42 mouse cellular contexts compared by ENCODE assay signal in the genomic region with DNA sequence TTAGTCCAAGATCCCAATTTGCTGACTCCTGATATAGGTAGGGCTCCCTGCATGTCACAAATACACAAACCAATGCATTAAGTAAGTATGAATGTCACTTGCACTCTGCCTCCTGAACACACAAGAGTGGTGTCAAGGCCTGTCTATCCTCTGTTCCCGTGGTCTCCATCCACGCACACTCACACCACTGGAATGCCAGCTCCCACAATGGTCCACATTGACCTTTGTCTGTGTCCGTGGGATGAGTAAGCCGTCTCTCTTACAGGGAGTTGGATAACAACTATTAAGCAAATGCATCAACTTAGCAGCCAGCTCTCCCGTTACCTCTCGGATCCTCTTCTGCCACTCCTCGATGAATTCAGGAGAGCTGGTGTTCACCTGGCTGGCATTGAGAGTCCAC. TPM values are rescaled to one million over a fixed set of nuclear protein-coding genes. Genes with fewer than 3 reads are reported as not detected.
"Had no signal": no experiment of that assay in that cellular context is flagged by ENCODE, and none has a peak within 500 bp of the region (broad histone marks: within the 10 kb centered on the region; RNA-seq: fewer than 3 reads in every experiment).

No protein-coding gene starts in this region.

- DNase-seq: gastrocnemius, postnatal 10 days; gastrocnemius, postnatal 25 days; heart, adult 18-20 months; heart, postnatal 10 days; heart, postnatal 4 days; kidney, adult 18-20 months; kidney, adult 8-10 months; kidney, postnatal 14 days; kidney, postnatal 36 days; layer of hippocampus, adult 9-11 months; layer of hippocampus, postnatal 36 days; left cerebral cortex, postnatal 4 days had no signal

RNA-seq across cellular contexts. Expression of gene Slc23a4, which starts 29.1 kb away (rescaled TPM):
- total RNA-seq: liver, adult 2 months had no signal

RNA-seq across cellular contexts. Expression of gene Stra8, which starts 39.2 kb away (rescaled TPM):
- total RNA-seq: gastrocnemius, adult 18-20 months; gastrocnemius, postnatal 10 days; gastrocnemius, postnatal 25 days; gastrocnemius, postnatal 4 days; granulocyte monocyte progenitor cell, adult 5-6 weeks; heart, adult 18-20 months; heart, adult 8-10 months; heart, postnatal 10 days; heart, postnatal 25 days; heart, postnatal 4 days; layer of hippocampus, adult 18-20 months; layer of hippocampus, adult 8-10 months; layer of hippocampus, postnatal 14 days; layer of hippocampus, postnatal 36 days; left cerebral cortex, adult 18-20 months; left cerebral cortex, adult 8-10 months; left cerebral cortex, postnatal 10 days; left cerebral cortex, postnatal 25 days; left cerebral cortex, postnatal 4 days; liver, adult 2 months had no signal
- polyA plus RNA-seq: heart, embryonic 10.5 days; heart, embryonic 12.5 days; heart, embryonic 14.5 days; hindbrain, embryonic 12.5 days; hindbrain, embryonic 14.5 days; hindbrain, embryonic 16.5 days; inflammation-experienced regulatory T-cells, adult 6 months; intestine, embryonic 15.5 days; intestine, postnatal 0 days; kidney, embryonic 14.5 days; kidney, embryonic 16.5 days; limb, embryonic 11.5 days; limb, embryonic 13.5 days; limb, embryonic 15.5 days; liver, adult 2 months; liver, embryonic 12.5 days; liver, embryonic 14.5 days; liver, embryonic 16.5 days had no signal
